Mouse (Mus musculus) heart, adult 2 months (tissue): ENCODE results near the gene Dip2c. TPM values are rescaled to one million over a fixed set of nuclear protein-coding genes. Genes with fewer than 3 reads are reported as not detected.

Experiments used
- DNase-seq, 2 experiments: peaks; one replicate each; pipeline ENCODE4 v3.0.0; 2021
- H3K27ac ChIP-seq: fragments of 200-600 bp; 2 replicates; pipeline ENCODE4 v1.8.1; 2022
- H3K27me3 ChIP-seq: fragments of 200-500 bp; 2 replicates; pipeline ENCODE4 v1.6.1; 2012; ENCODE audit warnings: mild to moderate bottlenecking, low read length, inconsistent platforms, mixed read lengths; ENCODE audit not compliant: control insufficient read depth, insufficient read depth
- H3K36me3 ChIP-seq: fragments of 200-500 bp; 2 replicates; pipeline ENCODE4 v1.6.1; 2012; ENCODE audit warnings: low read length, inconsistent platforms; ENCODE audit not compliant: control insufficient read depth, insufficient read depth
- H3K4me1 ChIP-seq: fragments of 200-500 bp; 2 replicates; pipeline ENCODE4 v1.6.1; 2011; ENCODE audit warnings: low read length; ENCODE audit not compliant: control insufficient read depth, insufficient read depth
- H3K4me3 ChIP-seq: fragments of 200-600 bp; 2 replicates; pipeline ENCODE4 v1.8.1; 2022
- H3K79me2 ChIP-seq: fragments of 200-500 bp; replicated peaks from 2 replicates; pipeline ENCODE4 v1.6.1; 2012; ENCODE audit warnings: mild to moderate bottlenecking, inconsistent platforms, low read length, moderate library complexity, mixed read lengths; ENCODE audit not compliant: control insufficient read depth, insufficient read depth
- H3K9ac ChIP-seq: fragments of 200-500 bp; 2 replicates; pipeline ENCODE4 v1.6.1; 2012; ENCODE audit warnings: low read depth, mild to moderate bottlenecking, control low read depth, inconsistent platforms, low read length, mixed read lengths
- CTCF ChIP-seq: fragments of 200-600 bp; IDR thresholded peaks from 2 replicates; pipeline ENCODE4 v1.8.1; 2022; ENCODE audit warnings: antibody characterized with exemption, mild to moderate bottlenecking, moderate library complexity
- EP300 ChIP-seq: fragments of 200-500 bp; IDR thresholded peaks from 2 replicates; pipeline ENCODE4 v1.6.1; 2011; ENCODE audit warnings: low read depth, low read length, control low read depth; ENCODE audit not compliant: insufficient read depth
- POLR2A ChIP-seq: fragments of 200-500 bp; IDR thresholded peaks from 2 replicates; pipeline ENCODE4 v1.6.1; 2011; ENCODE audit warnings: mild to moderate bottlenecking, low read depth, low read length, control low read depth; ENCODE audit not compliant: insufficient read depth
- WGBS: fragments of 180-500 bp; shearing (Covaris S2); methylation state at CpG from one replicate; pipeline ENCODE4 v1.1.7; 2018; 5-methylcytosine and 5-hydroxymethylcytosine counted together
- intact Hi-C: fragments of 180-260 bp; cut with DNase I; formaldehyde crosslinking; loops from one replicate; pipeline ENCODE4 v1.15.1; 2025
- polyA plus RNA-seq: library from polyadenylated mRNA; depleted of rRNA; stranded (reverse); fragments of >200 nt; gene quantifications from 2 replicates; pipeline ENCODE4 v1.2.3, GENCODE M21; 2012
- total RNA-seq, 2 experiments: library from RNA; stranded (reverse); gene quantifications; 2 replicates each; pipeline ENCODE4 v1.2.3; 2021

Gene Dip2c
- total and polyA plus RNA-seq, 3 experiments: 19.1 to 43.7 (median 36.3) TPM

- Histone ChIP-seq H3K36me3 (no peaks in the 10 kb centered on the region), H3K9ac (no peak overlapping the region), H3K4me3 (no peak overlapping the region), H3K27me3 (no peaks in the 10 kb centered on the region), H3K27ac (no peak overlapping the region), H3K79me2 (no peaks in the 10 kb centered on the region), H3K4me1 (no peaks in the 10 kb centered on the region)
- 87% methylated on average over 3 of the region's 3 CpGs for WGBS
- no peak for DNase-seq
- TF ChIP-seq POLR2A (no peak), EP300 (no peak), CTCF (no peak)
- intact Hi-C loops: no loop called here
These were observed 325.0 kb downstream of the Dip2c start for GRCm38 (mm10) chr13:9601350-9601749.

DNA sequence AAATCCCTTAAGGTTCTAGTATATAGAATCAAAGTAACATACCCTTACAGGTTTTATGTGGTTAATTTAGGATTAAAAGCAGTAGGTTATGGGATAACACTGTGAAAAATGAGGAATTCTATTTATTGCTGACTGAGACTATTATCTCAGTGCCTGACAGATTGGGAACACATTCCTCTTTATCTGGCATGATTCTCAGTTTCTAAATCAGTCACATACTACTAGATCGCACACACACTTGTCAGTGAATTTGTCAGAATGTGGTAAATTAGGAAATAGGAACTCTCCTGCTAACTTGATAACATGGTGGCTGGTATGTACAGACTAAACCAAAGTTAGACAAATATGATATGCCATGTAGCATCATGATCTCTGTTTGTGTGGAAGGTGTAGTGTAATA, 334.9 kb downstream of the Dip2c start:
- H3K4me1 ChIP-seq: no peaks in the 10 kb centered on the region; the same call in 1 of the 2 replicates
- DNase-seq: no peak
- no peak overlapping the region for H3K9ac ChIP-seq
- no peaks in the 10 kb centered on the region for H3K79me2 ChIP-seq
- no peak overlapping the region for H3K27ac ChIP-seq
- H3K36me3 ChIP-seq: peaks cover 4% of the 10 kb centered on the region
- intact Hi-C loops: no loop called here
- 35% methylated on average over 1 of the region's 1 CpGs for WGBS
- TF ChIP-seq EP300 (no peak), CTCF (no peak), POLR2A (no peak)
- H3K4me3 ChIP-seq: no peak overlapping the region
- H3K27me3 ChIP-seq: no peaks in the 10 kb centered on the region

DNA sequence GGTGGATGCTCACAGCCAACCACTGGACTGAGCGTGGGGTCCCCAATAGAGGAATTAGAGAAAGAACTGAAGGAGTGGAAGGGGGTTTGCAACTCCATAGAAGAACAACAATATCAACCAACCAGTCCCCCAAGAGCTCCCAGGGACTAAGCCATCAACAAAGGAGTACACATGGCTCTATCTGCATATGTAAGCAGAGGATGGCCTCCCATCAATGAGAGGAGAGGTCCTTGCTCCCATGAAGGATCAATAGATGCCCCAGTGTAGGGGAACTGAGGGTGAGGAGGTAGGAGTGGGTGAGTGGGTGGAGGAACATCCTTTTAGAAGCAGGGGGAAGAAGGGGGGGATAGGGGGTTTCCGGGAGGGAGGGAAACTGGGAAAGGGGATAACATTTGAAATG, 356.4 kb downstream of the Dip2c start:
- no peaks in the 10 kb centered on the region for H3K79me2 ChIP-seq
- no peak overlapping the region for H3K9ac ChIP-seq
- H3K27ac ChIP-seq: no peak overlapping the region
- no peaks in the 10 kb centered on the region for H3K4me1 ChIP-seq
- no peaks in the 10 kb centered on the region for H3K27me3 ChIP-seq
- 80% methylated on average over 2 of the region's 2 CpGs for WGBS
- H3K36me3 ChIP-seq: no peaks in the 10 kb centered on the region
- TF ChIP-seq CTCF (no peak), POLR2A (no peak), EP300 (no peak)
- DNase-seq: no peak
- H3K4me3 ChIP-seq: no peak overlapping the region
- intact Hi-C loops: no loop called here

- H3K27me3 ChIP-seq: no peaks in the 10 kb centered on the region
- no peak overlapping the region for H3K27ac ChIP-seq
- H3K4me3 ChIP-seq: no peak overlapping the region
- 0 out of 2 replicates have a peak, but pooled peaks cover 1% of the 10 kb centered on the region for H3K4me1 ChIP-seq
- H3K36me3 ChIP-seq: no peaks in the 10 kb centered on the region
- no peak for DNase-seq
- no peak for TF ChIP-seq CTCF
- no peak for TF ChIP-seq POLR2A
- TF ChIP-seq EP300: no peak
- intact Hi-C loops: loop anchor here (2.0 kb wide), 1 partner anchor 453 kb away; no protein-coding TSS in a partner anchor
- 94% methylated on average over 2 of the region's 2 CpGs for WGBS
- no peak overlapping the region for H3K9ac ChIP-seq
- H3K79me2 ChIP-seq: no peaks in the 10 kb centered on the region
These were observed 359.6 kb downstream of the Dip2c start for GRCm38 (mm10) chr13:9635951-9636350.

DNA sequence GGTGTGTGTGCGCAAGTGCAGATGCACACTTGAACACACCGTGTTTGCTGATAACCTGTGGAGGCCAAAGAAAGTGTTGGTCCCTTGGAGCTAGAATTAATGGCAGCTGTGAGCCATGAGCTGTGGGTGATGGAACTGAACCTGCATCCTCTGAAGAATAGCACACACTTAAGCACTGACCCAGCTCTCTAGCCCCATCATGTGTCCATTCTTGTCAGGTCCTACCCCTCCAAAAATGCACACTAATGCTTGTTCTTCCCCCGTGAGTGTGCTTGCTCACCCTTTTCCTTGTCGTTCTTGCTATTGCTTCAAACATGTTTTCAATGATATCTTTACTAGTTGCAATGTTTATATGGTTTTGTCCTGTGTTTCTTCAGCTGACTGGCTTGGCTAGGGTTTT, 360.2 kb downstream of the Dip2c start:
- no peaks in the 10 kb centered on the region for H3K36me3 ChIP-seq
- no peak overlapping the region for H3K27ac ChIP-seq
- no peaks in the 10 kb centered on the region for H3K79me2 ChIP-seq
- 0 out of 2 replicates have a peak, but pooled peaks cover 1% of the 10 kb centered on the region for H3K4me1 ChIP-seq
- intact Hi-C loops: loop anchor here (2.0 kb wide), 1 partner anchor 454 kb away; no protein-coding TSS in a partner anchor
- DNase-seq: peak in 1 of 2 experiments; percentile 23
- no peak overlapping the region for H3K9ac ChIP-seq
- no peak overlapping the region for H3K4me3 ChIP-seq
- TF ChIP-seq CTCF (peak; percentile 69), POLR2A (no peak)
- H3K27me3 ChIP-seq: no peaks in the 10 kb centered on the region
- WGBS: 58% methylated on average over 4 of the region's 4 CpGs

DNA sequence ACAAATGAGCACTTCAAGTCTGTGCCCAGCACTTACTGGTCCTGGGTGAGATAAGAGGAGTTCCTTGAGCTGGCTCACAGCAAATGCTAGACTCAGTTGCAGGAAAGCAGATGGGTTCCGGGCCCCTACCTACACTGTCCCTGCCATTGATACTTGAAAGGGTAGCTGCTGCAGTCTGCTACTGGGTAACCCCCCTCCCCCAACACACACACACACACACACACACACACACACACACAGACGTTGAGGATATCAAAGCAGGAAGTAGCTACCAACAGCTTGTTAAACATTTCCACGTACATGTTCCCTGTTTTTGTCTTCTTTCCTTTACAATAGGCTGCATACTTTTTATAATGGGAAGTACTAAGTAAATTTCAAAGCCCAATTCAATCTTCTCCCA, 361.6 kb downstream of the Dip2c start:
- WGBS: 41% methylated on average over 3 of the region's 3 CpGs
- Histone ChIP-seq H3K9ac (no peak overlapping the region), H3K4me1 (peaks cover 3% of the 10 kb centered on the region; the same call in 1 of the 2 replicates), H3K79me2 (no peaks in the 10 kb centered on the region), H3K4me3 (no peak overlapping the region), H3K27me3 (no peaks in the 10 kb centered on the region), H3K36me3 (no peaks in the 10 kb centered on the region), H3K27ac (no peak overlapping the region)
- intact Hi-C loops: loop anchor here (2.0 kb wide), 1 partner anchor 455 kb away; no protein-coding TSS in a partner anchor
- DNase-seq: no peak
- TF ChIP-seq EP300: no peak
- no peak for TF ChIP-seq CTCF
- no peak for TF ChIP-seq POLR2A
